Mouse (Mus musculus): ENCODE results near the gene Ccdc22. TPM values are rescaled to one million over a fixed set of nuclear protein-coding genes. Genes with fewer than 3 reads are reported as not detected.

The Ccdc22 gene
- polyA plus RNA-seq, 1 experiment from 2014 or later, result 28.5 TPM

- no peak for ATAC-seq (ENCODE audit: insufficient read depth, low FRiP score)
- Histone ChIP-seq H3K27ac (ENCODE audit: low read length) (no peak overlapping the region), H3K36me3 (ENCODE audit: control insufficient read depth, insufficient read depth, low read length) (no peaks in the 10 kb centered on the region), H3K9me3 (replicated peaks; ENCODE audit: control insufficient read depth, low read length) (no peaks in the 10 kb centered on the region), H3K9ac (ENCODE audit: low read length) (no peak overlapping the region), H3K4me2 (ENCODE audit: low read depth, low read length) (no peak overlapping the region), H3K27me3 (ENCODE audit: control insufficient read depth, insufficient read depth, low read length) (no peaks in the 10 kb centered on the region), H3K4me3 (replicated peaks; ENCODE audit: low read length) (no peak overlapping the region), H3K4me1 (ENCODE audit: control insufficient read depth, insufficient read depth, low read length) (no peaks in the 10 kb centered on the region)
- 96% methylated on average over 2 of the region's 2 CpGs for WGBS
These were observed 24.2 kb downstream of the Ccdc22 start for GRCm38 (mm10) chrX:7581151-7581550.

- no peak overlapping the region; the same call in 1 of the 2 replicates for H3K27ac ChIP-seq (ENCODE audit: low read length)
- H3K27me3 ChIP-seq (ENCODE audit: control insufficient read depth, insufficient read depth, low read length), result no peaks in the 10 kb centered on the region
- H3K36me3 ChIP-seq (ENCODE audit: control insufficient read depth, insufficient read depth, low read length), result no peaks in the 10 kb centered on the region
- no peak for ATAC-seq (ENCODE audit: insufficient read depth, low FRiP score)
- 34% methylated on average over 6 of the region's 6 CpGs for WGBS
- H3K9me3 ChIP-seq (replicated peaks; ENCODE audit: control insufficient read depth, low read length), result no peaks in the 10 kb centered on the region
- H3K4me3 ChIP-seq (replicated peaks; ENCODE audit: low read length), result peak overlapping the region; percentile 61
- no peak overlapping the region for H3K9ac ChIP-seq (ENCODE audit: low read length)
- peak overlapping the region; percentile 57 for H3K4me2 ChIP-seq (ENCODE audit: low read depth, low read length)
- H3K4me1 ChIP-seq (ENCODE audit: control insufficient read depth, insufficient read depth, low read length), result peaks cover 13% of the 10 kb centered on the region
These were observed 30.5 kb downstream of the Ccdc22 start for GRCm38 (mm10) chrX:7574885-7575231.

GRCm38 (mm10) chrX:7574087-7574884 is 31.0 kb downstream of the Ccdc22 start, which contains the start of gene Ppp1r3f:
Ppp1r3f (minus strand) TSS chrX:7574283.
- H3K9ac ChIP-seq (ENCODE audit: low read length), result peak within 1 kb of the TSS; percentile 88
- H3K9me3 ChIP-seq (replicated peaks; ENCODE audit: control insufficient read depth, low read length), result no peaks in the 10 kb centered on the region
- peak within 1 kb of the TSS; percentile 72 for H3K4me2 ChIP-seq (ENCODE audit: low read depth, low read length)
- no peaks in the 10 kb centered on the region for H3K36me3 ChIP-seq (ENCODE audit: control insufficient read depth, insufficient read depth, low read length)
- peak within 1 kb of the TSS; percentile 76 for H3K27ac ChIP-seq (ENCODE audit: low read length)
- WGBS, result 14% methylated on average over 64 of the region's 65 CpGs
- ATAC-seq (ENCODE audit: insufficient read depth, low FRiP score), result peak; percentile 97
- H3K4me3 ChIP-seq (replicated peaks; ENCODE audit: low read length), result peak within 1 kb of the TSS; percentile 61
- H3K27me3 ChIP-seq (ENCODE audit: control insufficient read depth, insufficient read depth, low read length), result no peaks in the 10 kb centered on the region
- peaks cover 13% of the 10 kb centered on the region for H3K4me1 ChIP-seq (ENCODE audit: control insufficient read depth, insufficient read depth, low read length)

DNA sequence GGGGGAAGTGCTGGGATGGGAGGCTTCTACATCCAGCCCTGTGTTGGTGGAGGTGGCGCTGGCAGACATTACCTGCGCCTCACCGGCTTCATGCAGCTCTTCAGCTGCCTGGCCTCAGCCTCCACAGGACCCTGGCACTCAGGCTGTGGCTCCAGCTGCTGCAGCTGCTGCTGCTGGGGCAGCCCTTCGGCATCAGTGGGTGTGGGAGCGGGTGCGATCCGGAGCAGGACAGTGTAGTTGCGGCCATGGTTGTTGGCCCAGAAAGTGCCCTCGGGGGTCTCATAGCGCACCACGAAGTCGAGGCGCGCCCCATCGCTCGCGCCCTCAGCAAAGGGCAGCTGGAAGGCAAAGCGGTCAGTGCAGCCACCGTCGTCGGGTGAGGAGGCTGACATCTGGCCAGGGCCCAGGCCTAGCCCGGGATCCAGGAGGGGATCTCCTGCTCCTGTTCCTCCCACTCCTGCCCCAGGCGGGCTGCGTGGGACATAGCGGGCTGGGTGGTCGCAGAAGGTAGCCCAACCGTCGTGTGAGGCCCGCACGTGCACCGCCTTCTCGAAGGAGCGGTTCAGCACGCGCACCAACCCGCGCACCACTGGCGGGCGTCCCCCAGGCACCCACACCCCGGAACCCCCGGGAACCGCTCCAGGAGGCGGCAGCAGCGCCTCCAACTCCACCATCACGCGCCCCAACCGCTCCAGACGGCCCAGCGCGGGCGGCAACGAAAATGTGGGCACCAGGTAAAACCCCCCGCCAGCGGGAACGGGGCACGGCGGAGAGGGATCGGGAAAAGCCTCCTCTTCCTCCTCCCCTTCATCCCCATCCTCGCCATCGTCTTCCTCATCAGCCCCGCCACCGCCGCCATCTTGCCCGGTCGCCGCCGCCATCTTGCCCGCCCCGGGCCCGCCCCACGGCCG is 31.9 kb downstream of the Ccdc22 start, which contains the start of gene Foxp3:
TSS of gene Foxp3 (plus strand) at position 469 of the 911 bp plus-strand sequence.
- no peaks in the 10 kb centered on the region for H3K9me3 ChIP-seq (replicated peaks; ENCODE audit: control insufficient read depth, low read length)

DNA sequence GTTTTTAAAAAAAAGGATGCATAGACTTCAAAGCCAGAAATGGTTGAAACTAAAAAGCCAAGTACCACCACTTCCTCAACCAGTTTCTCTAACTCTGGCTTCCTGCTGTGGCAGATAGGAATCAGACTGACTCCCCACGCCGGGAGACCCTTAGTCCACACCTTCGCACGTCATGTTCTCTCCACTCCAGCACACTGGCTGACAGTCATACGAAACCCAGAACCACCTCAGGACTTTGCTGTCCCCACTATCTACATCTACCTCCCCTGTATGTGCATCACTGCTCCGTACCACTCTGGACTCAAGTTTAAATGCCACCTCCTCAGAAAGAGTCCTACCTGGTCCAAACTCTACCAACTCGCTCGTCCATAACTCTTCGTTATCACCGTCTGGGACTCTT is 32.9 kb downstream of the Ccdc22 start:
- H3K27ac ChIP-seq (ENCODE audit: low read length), result no peak overlapping the region
- H3K4me2 ChIP-seq (ENCODE audit: low read depth, low read length), result peak overlapping the region; percentile 72
- no peak overlapping the region for H3K9ac ChIP-seq (ENCODE audit: low read length)
- no peaks in the 10 kb centered on the region for H3K27me3 ChIP-seq (ENCODE audit: control insufficient read depth, insufficient read depth, low read length)
- peak overlapping the region; percentile 61; the same call in 1 of the 2 replicates for H3K4me3 ChIP-seq (replicated peaks; ENCODE audit: low read length)
- H3K36me3 ChIP-seq (ENCODE audit: control insufficient read depth, insufficient read depth, low read length), result no peaks in the 10 kb centered on the region
- no peak for ATAC-seq (ENCODE audit: insufficient read depth, low FRiP score)
- H3K9me3 ChIP-seq (replicated peaks; ENCODE audit: control insufficient read depth, low read length), result no peaks in the 10 kb centered on the region
- H3K4me1 ChIP-seq (ENCODE audit: control insufficient read depth, insufficient read depth, low read length), result peaks cover 13% of the 10 kb centered on the region
- WGBS, result 68% methylated on average over 10 of the region's 10 CpGs

More for the DNA sequence above, 31.9 kb downstream of the Ccdc22 start, which contains the start of gene Foxp3:
- H3K36me3 ChIP-seq (ENCODE audit: control insufficient read depth, insufficient read depth, low read length), result no peaks in the 10 kb centered on the region
- peak within 1 kb of the TSS; percentile 61 for H3K4me3 ChIP-seq (replicated peaks; ENCODE audit: low read length)
- no peaks in the 10 kb centered on the region for H3K27me3 ChIP-seq (ENCODE audit: control insufficient read depth, insufficient read depth, low read length)
- peak within 1 kb of the TSS; percentile 76 for H3K27ac ChIP-seq (ENCODE audit: low read length)
- peak within 1 kb of the TSS; percentile 72 for H3K4me2 ChIP-seq (ENCODE audit: low read depth, low read length)
- H3K9ac ChIP-seq (ENCODE audit: low read length), result peak within 1 kb of the TSS; percentile 88
- peaks cover 13% of the 10 kb centered on the region for H3K4me1 ChIP-seq (ENCODE audit: control insufficient read depth, insufficient read depth, low read length)
- 26% methylated on average over 64 of the region's 72 CpGs for WGBS
- peak; percentile 69 for ATAC-seq (ENCODE audit: insufficient read depth, low FRiP score)

- WGBS, result 84% methylated on average over 9 of the region's 9 CpGs
- H3K27ac ChIP-seq (ENCODE audit: low read length), result no peak overlapping the region
- peaks cover 13% of the 10 kb centered on the region for H3K4me1 ChIP-seq (ENCODE audit: control insufficient read depth, insufficient read depth, low read length)
- no peaks in the 10 kb centered on the region for H3K36me3 ChIP-seq (ENCODE audit: control insufficient read depth, insufficient read depth, low read length)
- H3K4me2 ChIP-seq (ENCODE audit: low read depth, low read length), result no peak overlapping the region
- H3K9me3 ChIP-seq (replicated peaks; ENCODE audit: control insufficient read depth, low read length), result no peaks in the 10 kb centered on the region
- no peaks in the 10 kb centered on the region for H3K27me3 ChIP-seq (ENCODE audit: control insufficient read depth, insufficient read depth, low read length)
- no peak overlapping the region for H3K9ac ChIP-seq (ENCODE audit: low read length)
- no peak overlapping the region for H3K4me3 ChIP-seq (replicated peaks; ENCODE audit: low read length)
- no peak for ATAC-seq (ENCODE audit: insufficient read depth, low FRiP score)
These were observed 33.7 kb downstream of the Ccdc22 start for GRCm38 (mm10) chrX:7571565-7572136.

DNA sequence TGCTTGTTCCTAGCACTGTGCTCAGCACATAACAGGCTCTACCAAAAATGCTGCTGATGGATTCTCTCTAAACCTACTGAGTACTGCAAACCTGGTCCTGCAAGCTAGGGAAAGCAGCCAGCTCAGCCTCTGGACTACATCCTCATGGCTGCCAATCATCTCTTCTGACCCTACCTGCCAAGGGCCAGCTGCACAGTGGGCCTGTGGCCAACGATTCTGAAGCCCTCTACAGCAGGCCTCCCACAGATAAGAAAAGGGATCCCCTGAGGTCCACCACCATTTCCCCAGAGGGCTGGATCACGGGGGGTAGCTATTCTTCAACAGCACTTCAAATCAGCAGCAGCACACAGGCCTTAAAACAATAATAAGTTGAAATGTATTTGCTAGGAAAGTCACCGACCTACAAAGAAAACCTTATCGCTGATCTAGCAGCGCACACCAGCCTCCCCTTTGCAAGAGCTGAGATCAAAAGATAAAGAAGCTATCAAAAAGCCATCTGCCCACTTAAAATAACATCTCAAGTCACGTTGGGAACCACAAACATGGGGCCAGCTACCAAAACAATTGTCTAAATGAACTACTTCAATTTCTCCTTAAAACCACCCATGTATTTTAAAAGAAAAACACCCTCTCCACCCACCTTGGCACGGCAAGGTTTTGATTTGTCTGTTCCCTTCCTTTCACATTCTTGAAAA is 34.7 kb downstream of the Ccdc22 start:
- peaks cover 13% of the 10 kb centered on the region for H3K4me1 ChIP-seq (ENCODE audit: control insufficient read depth, insufficient read depth, low read length)
- WGBS, result 54% methylated on average over 7 of the region's 7 CpGs
- H3K36me3 ChIP-seq (ENCODE audit: control insufficient read depth, insufficient read depth, low read length), result no peaks in the 10 kb centered on the region
- H3K27ac ChIP-seq (ENCODE audit: low read length), result no peak overlapping the region
- no peaks in the 10 kb centered on the region for H3K27me3 ChIP-seq (ENCODE audit: control insufficient read depth, insufficient read depth, low read length)
- no peak overlapping the region for H3K4me3 ChIP-seq (replicated peaks; ENCODE audit: low read length)
- H3K4me2 ChIP-seq (ENCODE audit: low read depth, low read length), result no peak overlapping the region
- no peaks in the 10 kb centered on the region for H3K9me3 ChIP-seq (replicated peaks; ENCODE audit: control insufficient read depth, low read length)
- ATAC-seq (ENCODE audit: insufficient read depth, low FRiP score), result no peak
- no peak overlapping the region for H3K9ac ChIP-seq (ENCODE audit: low read length)

- Histone ChIP-seq H3K9me3 (replicated peaks; ENCODE audit: control insufficient read depth, low read length) (no peaks in the 10 kb centered on the region), H3K4me3 (replicated peaks; ENCODE audit: low read length) (no peak overlapping the region), H3K4me1 (ENCODE audit: control insufficient read depth, insufficient read depth, low read length) (peaks cover 2% of the 10 kb centered on the region; the same call in 1 of the 2 replicates), H3K9ac (ENCODE audit: low read length) (no peak overlapping the region), H3K36me3 (ENCODE audit: control insufficient read depth, insufficient read depth, low read length) (no peaks in the 10 kb centered on the region), H3K27me3 (ENCODE audit: control insufficient read depth, insufficient read depth, low read length) (no peaks in the 10 kb centered on the region), H3K27ac (ENCODE audit: low read length) (no peak overlapping the region), H3K4me2 (ENCODE audit: low read depth, low read length) (no peak overlapping the region)
- 71% methylated on average over 9 of the region's 9 CpGs for WGBS
- no peak for ATAC-seq (ENCODE audit: insufficient read depth, low FRiP score)
These were observed 37.8 kb downstream of the Ccdc22 start for GRCm38 (mm10) chrX:7567491-7567890.

Data from stomach, embryonic 16.5 days (tissue).